Mouse (Mus musculus) B cell, adult 62 days (primary cell): ENCODE results near the gene Tmco1. TPM values are rescaled to one million over a fixed set of nuclear protein-coding genes. Genes with fewer than 3 reads are reported as not detected.

ENCODE experiments used
- total RNA-seq: library from RNA; stranded (reverse); gene quantifications from 4 replicates; pipeline ENCODE4 v1.2.4, GENCODE M21; 2023

The Tmco1 gene
- total RNA-seq: 28.6 to 33.2 TPM (median 31.2 TPM) in 4 replicates

DNA sequence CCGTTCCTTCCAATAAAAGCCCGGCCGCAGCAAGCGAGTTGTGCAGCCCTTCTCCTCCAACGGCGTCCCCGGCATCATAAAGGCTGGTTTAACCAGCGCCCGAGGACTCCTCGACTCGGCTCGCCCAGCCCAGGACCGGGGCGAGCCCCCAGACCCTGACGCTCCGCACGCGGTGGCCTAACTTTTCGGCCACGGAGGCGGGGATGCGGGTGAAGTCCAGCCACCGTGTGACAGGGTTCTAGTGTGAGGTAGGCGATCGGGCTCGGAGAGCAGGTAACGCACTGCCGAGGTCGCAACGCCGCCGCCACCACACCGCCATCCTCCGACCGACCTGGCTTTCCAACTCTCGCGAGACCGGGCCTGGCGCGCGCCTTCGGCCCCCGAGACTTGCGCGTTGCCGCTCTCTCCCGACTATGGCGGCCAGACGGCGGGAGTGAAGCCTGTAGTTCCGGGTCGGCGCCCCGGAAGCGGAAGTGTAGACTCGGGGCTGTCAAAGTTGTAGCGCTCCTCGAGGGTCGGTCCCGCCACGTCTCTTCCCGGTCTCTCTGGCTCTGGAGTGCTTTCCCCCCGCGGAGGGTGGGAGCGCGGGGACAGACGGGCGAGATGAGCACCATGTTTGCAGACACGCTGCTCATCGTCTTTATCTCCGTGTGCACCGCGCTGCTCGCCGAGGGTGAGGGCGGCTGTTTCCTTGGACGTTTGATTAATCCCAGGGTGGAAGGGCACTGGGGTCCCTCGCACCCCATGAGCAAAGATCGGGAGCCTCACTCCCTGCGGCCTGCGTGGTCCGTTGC, at the start of gene Tmco1:
TSS of gene Tmco1 (plus strand) at position 118 of the 794 bp plus-strand sequence.

DNA sequence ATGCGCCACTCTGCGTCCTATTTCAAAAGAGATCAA, 23.0 kb upstream of the Tmco1 start, which contains the start of gene Uck2:
TSS of gene Uck2 (minus strand) at position 1 of the 36 bp plus-strand sequence.

DNA sequence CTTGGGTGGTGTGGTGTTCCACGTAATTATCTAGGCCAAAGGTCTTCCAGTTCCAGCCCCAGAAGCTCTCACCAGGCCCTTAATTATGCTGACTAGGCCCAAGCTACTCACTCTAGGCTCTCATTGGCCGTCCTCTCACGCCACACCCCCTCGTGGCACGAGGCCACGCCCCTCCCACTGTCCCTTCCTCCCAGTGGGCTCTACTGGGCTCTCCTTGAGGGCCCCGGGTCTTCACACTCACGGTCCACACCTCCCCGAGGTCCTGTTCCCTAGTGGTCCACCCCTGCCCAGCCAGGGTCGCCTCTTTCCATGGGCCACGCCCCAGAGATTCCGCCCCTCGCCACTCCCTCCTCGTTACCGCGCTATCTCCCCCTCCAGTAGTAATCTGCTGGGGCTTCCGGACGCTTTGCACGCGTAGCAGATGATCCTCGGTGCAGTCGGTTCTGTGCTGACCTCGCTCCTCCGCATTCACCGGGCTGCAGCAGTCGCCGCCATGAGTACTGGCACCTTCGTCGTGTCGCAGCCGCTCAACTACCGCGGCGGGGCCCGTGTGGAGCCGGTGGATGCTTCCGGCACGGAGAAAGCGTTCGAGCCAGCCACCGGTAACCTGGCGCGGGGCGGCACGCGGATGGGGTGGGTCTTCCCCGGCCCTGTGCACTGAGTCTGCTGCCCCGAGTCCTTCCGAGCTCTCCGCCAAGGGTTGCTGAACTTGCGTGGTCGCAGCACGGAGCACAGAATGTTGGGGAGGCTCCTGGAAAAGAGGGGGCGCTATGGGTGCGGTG, 41.8 kb downstream of the Tmco1 start, which contains the start of gene Aldh9a1:
TSS of gene Aldh9a1 (plus strand) at position 177 of the 782 bp plus-strand sequence.

Other genes with a start within 250 kb of the Tmco1 start
- gene Uck2, start 23.1 kb upstream of the Tmco1 start, total RNA-seq: 12.8 to 17.3 TPM (median 16.7 TPM) in 4 replicates
- gene Aldh9a1, start 41.6 kb downstream of the Tmco1 start, total RNA-seq: 35.4 to 39.9 TPM (median 38.5 TPM) in 4 replicates
- 2.9 to 6.8 TPM (median 5.3 TPM) in 4 replicates for gene Mgst3, start 85.5 kb downstream of the Tmco1 start, total RNA-seq
- not detected in 4 replicates for gene Lrrc52, start 158.4 kb downstream of the Tmco1 start, total RNA-seq